Mouse (Mus musculus) megakaryocyte, embryonic 14.5 days (primary cell): Measurements from ENCODE around the gene Akap13.

Experiments
- FLI1 ChIP-seq: IDR thresholded peaks from 2 replicates; pipeline ENCODE4 v1.6.1; 2012; ENCODE audit warnings: low read length, inconsistent platforms, mixed read lengths
- GATA1 ChIP-seq: IDR thresholded peaks from 3 replicates; pipeline ENCODE4 v1.6.1; 2012; ENCODE audit warnings: mixed read lengths, low read length, inconsistent platforms, borderline replicate concordance

- TF ChIP-seq FLI1, result no peak
- TF ChIP-seq GATA1, result no peak
Measured at GRCm38 (mm10) chr7:75656297-75656852, 201.0 kb downstream of the Akap13 start.
